Mouse (Mus musculus) hindbrain, postnatal 0 days (tissue): Measurements from ENCODE around the gene Tbr1. TPM values are rescaled to one million over a fixed set of nuclear protein-coding genes. Genes with fewer than 3 reads are reported as not detected.

Source experiments
- ATAC-seq: fragments of 200-750 bp; cut with Nextera tagmentation; 2 replicates; pipeline ENCODE4 v1.8.0; 2017; ENCODE audit warnings: mild to moderate bottlenecking, moderate TSS enrichment, moderate library complexity
- DNase-seq: peaks from one replicate; pipeline ENCODE4 v3.0.0-alpha.2; 2015; ENCODE audit warnings: low spot score
- H3K27ac ChIP-seq: fragments of 300-500 bp; sonication (generic); 2 replicates; pipeline ENCODE4 v1.5.1; 2014; ENCODE audit warnings: mild to moderate bottlenecking
- H3K27me3 ChIP-seq: fragments of 300-500 bp; sonication (generic); 2 replicates; pipeline ENCODE4 v1.6.1; 2014; ENCODE audit warnings: low read length, mixed read lengths; ENCODE audit not compliant: insufficient read depth
- H3K36me3 ChIP-seq: fragments of 300-500 bp; sonication (generic); 2 replicates; pipeline ENCODE4 v1.6.1; 2014; ENCODE audit warnings: low read length, mixed read lengths; ENCODE audit not compliant: insufficient read depth
- H3K4me1 ChIP-seq: fragments of 300-500 bp; sonication (generic); 2 replicates; pipeline ENCODE4 v1.6.1; 2014; ENCODE audit warnings: antibody characterized with exemption, low read length, mixed read lengths; ENCODE audit not compliant: insufficient read depth
- H3K4me2 ChIP-seq: fragments of 300-500 bp; sonication (generic); 2 replicates; pipeline ENCODE4 v1.6.1; 2014; ENCODE audit warnings: low read depth, mild to moderate bottlenecking, low read length, moderate library complexity, mixed read lengths
- H3K4me3 ChIP-seq: fragments of 300-500 bp; sonication (generic); 2 replicates; pipeline ENCODE4 v1.5.1; 2014; ENCODE audit warnings: low read length
- H3K9ac ChIP-seq: fragments of 300-500 bp; sonication (generic); replicated peaks from 2 replicates; pipeline ENCODE4 v1.6.1; 2014; ENCODE audit warnings: mild to moderate bottlenecking, low read length, moderate library complexity, mixed read lengths
- H3K9me3 ChIP-seq: fragments of 300-500 bp; sonication (generic); 2 replicates; pipeline ENCODE4 v1.6.1; 2016; ENCODE audit warnings: low read length, mixed read lengths
- CTCF ChIP-seq: IDR thresholded peaks from 2 replicates; pipeline ENCODE4 v1.5.1; 2016; ENCODE audit warnings: antibody characterized with exemption, control low read depth, low read depth
- WGBS: fragments of 180-500 bp; shearing (Covaris S2); extraction: QIAGEN DNeasy Blood & Tissue Kit; methylation state at CpG from one replicate; pipeline ENCODE4 v1.1.7; 2014; 5-methylcytosine and 5-hydroxymethylcytosine counted together
- polyA plus RNA-seq: library from polyadenylated mRNA; unstranded; fragments of >200 nt; fragmentation: Nextera tagmentation; extraction: Ambion mirVana; gene quantifications from 2 replicates; pipeline ENCODE4 v1.2.1, GENCODE M21; 2015
- total RNA-seq: library from RNA; depleted of rRNA; stranded (reverse); fragments of >200 nt; gene quantifications from 2 replicates; pipeline ENCODE4 v1.2.3, GENCODE M21; 2014

Gene Tbr1
- total and polyA plus RNA-seq, 2 experiments from 2014 or later = 0.48 to 0.58 TPM

GRCm38 (mm10) chr2:61794960-61795359 is 7.8 kb upstream of the Tbr1 start:
- Histone ChIP-seq H3K4me3 (no peak overlapping the region), H3K9ac (no peak overlapping the region), H3K4me1 (no peaks in the 10 kb centered on the region), H3K27me3 (no peaks in the 10 kb centered on the region), H3K36me3 (no peaks in the 10 kb centered on the region; the same call in 1 of the 2 replicates), H3K27ac (no peak overlapping the region), H3K4me2 (no peak overlapping the region), H3K9me3 (no peaks in the 10 kb centered on the region)
- 75% methylated on average over 5 of the region's 5 CpGs for WGBS
- no peak for TF ChIP-seq CTCF
- ATAC-seq (no peak), DNase-seq (no peak)

- no peak overlapping the region for H3K4me2 ChIP-seq
- H3K27me3 ChIP-seq = peaks cover 10% of the 10 kb centered on the region; the same call in 1 of the 2 replicates
- WGBS = 98% methylated on average over 1 of the region's 1 CpGs
- no peaks in the 10 kb centered on the region for H3K9me3 ChIP-seq
- TF ChIP-seq CTCF = no peak
- ATAC-seq = no peak
- no peak for DNase-seq
- no peak overlapping the region for H3K27ac ChIP-seq
- H3K36me3 ChIP-seq = no peaks in the 10 kb centered on the region
- no peaks in the 10 kb centered on the region for H3K4me1 ChIP-seq
- no peak overlapping the region for H3K9ac ChIP-seq
- no peak overlapping the region for H3K4me3 ChIP-seq
Observed at GRCm38 (mm10) chr2:61798048-61798447, 4.7 kb upstream of the Tbr1 start.

GRCm38 (mm10) chr2:61803443-61804367 is 975 bp downstream of the Tbr1 start:
- H3K4me1 ChIP-seq = no peaks in the 10 kb centered on the region
- no peak overlapping the region for H3K9ac ChIP-seq
- DNase-seq (no peak), ATAC-seq (no peak)
- 2% methylated on average over 29 of the region's 29 CpGs for WGBS
- H3K4me3 ChIP-seq = peak overlapping the region; percentile 16
- H3K36me3 ChIP-seq = no peaks in the 10 kb centered on the region
- peaks cover 43% of the 10 kb centered on the region for H3K27me3 ChIP-seq
- H3K27ac ChIP-seq = no peak overlapping the region
- no peaks in the 10 kb centered on the region for H3K9me3 ChIP-seq
- TF ChIP-seq CTCF = no peak
- H3K4me2 ChIP-seq = peak overlapping the region; percentile 28; the same call in 1 of the 2 replicates

- H3K4me3 ChIP-seq = peak overlapping the region; percentile 25; the same call in 1 of the 2 replicates
- no peak for DNase-seq
- no peaks in the 10 kb centered on the region for H3K4me1 ChIP-seq
- no peak; the same call in 1 of the 2 replicates for ATAC-seq
- H3K9ac ChIP-seq = no peak overlapping the region
- no peaks in the 10 kb centered on the region for H3K36me3 ChIP-seq
- H3K4me2 ChIP-seq = peak overlapping the region; percentile 28; the same call in 1 of the 2 replicates
- no peaks in the 10 kb centered on the region for H3K9me3 ChIP-seq
- peaks cover 49% of the 10 kb centered on the region for H3K27me3 ChIP-seq
- TF ChIP-seq CTCF = no peak
- no peak overlapping the region for H3K27ac ChIP-seq
- 1% methylated on average over 10 of the region's 10 CpGs for WGBS
Observed at GRCm38 (mm10) chr2:61804382-61804840, 1.7 kb downstream of the Tbr1 start.

GRCm38 (mm10) chr2:61804841-61805540 is 2.3 kb downstream of the Tbr1 start:
- no peaks in the 10 kb centered on the region for H3K9me3 ChIP-seq
- ATAC-seq (peak; percentile 22; the same call in 1 of the 2 replicates), DNase-seq (no peak)
- no peaks in the 10 kb centered on the region for H3K4me1 ChIP-seq
- TF ChIP-seq CTCF = no peak
- peaks cover 55% of the 10 kb centered on the region for H3K27me3 ChIP-seq
- H3K27ac ChIP-seq = no peak overlapping the region
- H3K4me2 ChIP-seq = peak overlapping the region; percentile 17; the same call in 1 of the 2 replicates
- WGBS = 2% methylated on average over 39 of the region's 39 CpGs
- peak overlapping the region; percentile 25 for H3K4me3 ChIP-seq
- H3K36me3 ChIP-seq = no peaks in the 10 kb centered on the region
- no peak overlapping the region for H3K9ac ChIP-seq

- ATAC-seq (no peak), DNase-seq (no peak)
- peaks cover 62% of the 10 kb centered on the region for H3K27me3 ChIP-seq
- H3K27ac ChIP-seq = no peak overlapping the region
- no peaks in the 10 kb centered on the region for H3K36me3 ChIP-seq
- H3K4me1 ChIP-seq = no peaks in the 10 kb centered on the region
- H3K4me3 ChIP-seq = peak overlapping the region; percentile 25
- no peak for TF ChIP-seq CTCF
- no peaks in the 10 kb centered on the region for H3K9me3 ChIP-seq
- WGBS = under 1% methylated on average over 39 of the region's 39 CpGs
- 0 out of 2 replicates have a peak overlapping the region, but pooled peaks have one; percentile 17 for H3K4me2 ChIP-seq
- H3K9ac ChIP-seq = no peak overlapping the region
Observed at GRCm38 (mm10) chr2:61805541-61806345, 3.0 kb downstream of the Tbr1 start.
